Mouse (Mus musculus): ENCODE data around the gene Pcbd1. TPM values are rescaled to one million over a fixed set of nuclear protein-coding genes. Genes with fewer than 3 reads are reported as not detected.

Gene Pcbd1
- total and polyA plus RNA-seq, 2 experiments from 2014 or later = 54.1 to 56.1 TPM

DNA sequence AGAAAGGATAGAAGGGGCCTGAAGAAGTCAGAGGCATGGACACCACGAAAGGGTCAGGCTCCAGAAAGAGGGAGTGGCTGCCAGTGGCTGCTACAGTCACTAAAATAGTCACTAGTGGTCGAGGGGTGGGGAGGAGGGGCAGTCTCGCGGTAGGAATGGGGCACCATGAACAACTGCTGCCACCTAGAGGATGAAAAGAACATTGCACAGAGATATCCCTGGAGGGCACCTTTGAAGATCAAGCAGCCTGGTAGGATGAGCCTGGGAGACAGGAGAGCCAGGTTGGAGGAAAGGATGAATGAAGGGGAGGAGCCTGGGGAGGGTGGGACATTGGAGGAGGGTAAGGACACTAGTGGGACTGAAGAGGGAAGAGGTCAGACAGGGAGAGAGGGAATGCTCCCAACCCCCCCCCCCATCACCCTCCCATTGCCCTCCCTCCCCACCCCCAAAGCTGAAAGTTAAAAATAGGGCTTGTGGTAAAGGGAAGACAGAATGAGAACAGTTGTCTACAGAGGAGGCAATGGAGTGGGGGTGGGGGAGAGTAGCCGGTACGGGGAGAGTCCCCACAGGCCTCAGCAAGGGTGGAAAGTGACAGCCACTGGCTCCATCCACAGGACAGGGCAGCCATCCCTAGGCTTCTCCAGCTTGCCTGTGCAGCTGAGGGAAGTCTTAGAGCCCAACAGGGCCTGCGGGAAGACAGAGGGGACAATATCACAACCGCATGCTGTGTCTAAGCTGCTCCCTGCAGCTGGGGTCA lies 20.5 kb upstream of the Pcbd1 start:
- Histone ChIP-seq H3K4me3 (ENCODE audit: low read depth, low read length) (no peak overlapping the region), H3K9me3 (replicated peaks; ENCODE audit: control insufficient read depth, low read length) (no peaks in the 10 kb centered on the region), H3K4me2 (ENCODE audit: low read depth, low read length) (peak overlapping the region; percentile 19), H3K36me3 (replicated peaks; ENCODE audit: control insufficient read depth, insufficient read depth, low read length) (no peaks in the 10 kb centered on the region), H3K4me1 (ENCODE audit: control insufficient read depth, insufficient read depth) (peaks cover 19% of the 10 kb centered on the region), H3K9ac (replicated peaks; ENCODE audit: low read depth, low read length) (no peak overlapping the region), H3K27ac (ENCODE audit: low read depth) (peak overlapping the region; percentile 59), H3K27me3 (ENCODE audit: control insufficient read depth, insufficient read depth, low read length) (no peaks in the 10 kb centered on the region)
- 8% methylated on average over 8 of the region's 8 CpGs for WGBS
- DNase-seq (ENCODE audit: low spot score) = peak; percentile 78
- ATAC-seq (ENCODE audit: insufficient read depth, low read depth) = peak; percentile 83
- TF ChIP-seq CTCF (IDR thresholded peaks at IDR 0.05; ENCODE audit: low read depth) (peak; percentile 92), EP300 (IDR thresholded peaks at IDR 0.05; ENCODE audit: low read depth) (no peak; the same call in 1 of the 2 replicates)

DNA sequence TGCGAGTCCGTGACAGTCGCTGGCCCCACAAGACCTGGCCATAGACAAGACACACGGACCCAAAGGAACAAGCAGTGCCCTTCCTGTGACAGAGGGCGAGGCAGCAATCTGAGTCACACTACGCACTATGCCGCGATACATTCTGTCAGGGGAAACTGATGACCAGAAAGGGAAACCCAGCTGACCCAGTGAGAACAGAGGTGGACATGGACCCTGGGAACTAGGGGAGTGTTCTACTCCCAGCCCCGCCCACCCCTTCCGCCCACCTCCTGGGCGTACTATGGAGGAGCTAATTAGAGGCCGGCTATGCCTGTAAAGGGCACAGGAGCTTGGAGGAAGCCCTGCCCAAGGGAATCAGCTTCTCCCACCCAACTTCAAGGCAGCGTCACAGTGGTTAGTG lies 19.9 kb upstream of the Pcbd1 start:
- Histone ChIP-seq H3K27ac (ENCODE audit: low read depth) (peak overlapping the region; percentile 59), H3K4me1 (ENCODE audit: control insufficient read depth, insufficient read depth) (peaks cover 19% of the 10 kb centered on the region), H3K9me3 (replicated peaks; ENCODE audit: control insufficient read depth, low read length) (no peaks in the 10 kb centered on the region), H3K4me3 (ENCODE audit: low read depth, low read length) (no peak overlapping the region), H3K36me3 (replicated peaks; ENCODE audit: control insufficient read depth, insufficient read depth, low read length) (no peaks in the 10 kb centered on the region), H3K4me2 (ENCODE audit: low read depth, low read length) (peak overlapping the region; percentile 19), H3K27me3 (ENCODE audit: control insufficient read depth, insufficient read depth, low read length) (no peaks in the 10 kb centered on the region), H3K9ac (replicated peaks; ENCODE audit: low read depth, low read length) (no peak overlapping the region)
- peak; percentile 23 for ATAC-seq (ENCODE audit: insufficient read depth, low read depth)
- TF ChIP-seq CTCF (IDR thresholded peaks at IDR 0.05; ENCODE audit: low read depth) (no peak), EP300 (IDR thresholded peaks at IDR 0.05; ENCODE audit: low read depth) (no peak)
- DNase-seq (ENCODE audit: low spot score) = no peak
- WGBS = 14% methylated on average over 13 of the region's 13 CpGs

DNA sequence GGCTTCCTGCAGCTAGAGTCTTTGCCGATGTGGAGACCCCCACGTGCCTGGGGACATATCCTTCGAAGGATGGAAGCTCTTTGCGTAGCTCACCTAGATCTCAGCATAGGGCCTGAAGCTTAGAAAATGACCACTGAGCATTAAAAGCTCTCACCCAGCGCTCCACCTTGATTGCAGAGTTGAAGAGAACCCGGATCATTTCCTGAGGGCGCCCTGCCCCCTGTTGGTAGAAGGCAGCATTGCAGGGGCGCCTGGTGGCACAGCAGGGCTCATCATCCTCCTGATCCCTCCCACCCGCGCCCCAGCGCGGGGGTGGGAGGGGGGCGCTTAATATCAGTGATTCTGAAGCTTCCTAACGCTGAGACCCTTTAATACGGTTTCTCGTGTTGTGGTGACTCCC lies 16.8 kb upstream of the Pcbd1 start:
- WGBS = 10% methylated on average over 16 of the region's 16 CpGs
- H3K27me3 ChIP-seq (ENCODE audit: control insufficient read depth, insufficient read depth, low read length) = no peaks in the 10 kb centered on the region
- H3K9ac ChIP-seq (replicated peaks; ENCODE audit: low read depth, low read length) = no peak overlapping the region
- 0 out of 2 replicates have a peak, but pooled peaks cover 6% of the 10 kb centered on the region for H3K4me1 ChIP-seq (ENCODE audit: control insufficient read depth, insufficient read depth)
- no peak overlapping the region for H3K4me3 ChIP-seq (ENCODE audit: low read depth, low read length)
- DNase-seq (ENCODE audit: low spot score) (no peak), ATAC-seq (ENCODE audit: insufficient read depth, low read depth) (no peak)
- H3K9me3 ChIP-seq (replicated peaks; ENCODE audit: control insufficient read depth, low read length) = no peaks in the 10 kb centered on the region
- H3K4me2 ChIP-seq (ENCODE audit: low read depth, low read length) = no peak overlapping the region
- TF ChIP-seq CTCF (IDR thresholded peaks at IDR 0.05; ENCODE audit: low read depth) (peak; percentile 86), EP300 (IDR thresholded peaks at IDR 0.05; ENCODE audit: low read depth) (no peak)
- H3K27ac ChIP-seq (ENCODE audit: low read depth) = no peak overlapping the region
- H3K36me3 ChIP-seq (replicated peaks; ENCODE audit: control insufficient read depth, insufficient read depth, low read length) = no peaks in the 10 kb centered on the region

DNA sequence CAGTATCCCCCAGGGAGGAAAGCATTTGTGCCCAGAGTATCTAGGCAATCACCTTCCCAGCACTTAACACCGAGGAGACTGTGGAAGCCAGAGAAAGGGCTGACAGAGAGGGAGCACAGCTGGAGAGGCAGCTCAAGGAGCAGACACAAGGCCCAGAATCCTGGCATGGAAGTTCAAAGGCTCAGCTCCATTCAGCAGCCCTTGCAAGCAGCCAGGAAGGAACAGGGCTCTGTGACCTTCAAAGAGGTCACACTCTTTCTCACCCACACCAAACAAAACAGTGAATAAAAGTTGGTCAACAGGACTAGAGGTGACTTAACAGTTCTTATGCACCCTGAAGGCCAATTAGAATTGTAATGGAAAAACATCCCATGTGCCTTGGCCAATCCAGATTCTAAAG lies 14.5 kb upstream of the Pcbd1 start:
- Histone ChIP-seq H3K27ac (ENCODE audit: low read depth) (no peak overlapping the region), H3K4me3 (ENCODE audit: low read depth, low read length) (no peak overlapping the region), H3K9ac (replicated peaks; ENCODE audit: low read depth, low read length) (no peak overlapping the region), H3K4me2 (ENCODE audit: low read depth, low read length) (no peak overlapping the region), H3K36me3 (replicated peaks; ENCODE audit: control insufficient read depth, insufficient read depth, low read length) (no peaks in the 10 kb centered on the region), H3K27me3 (ENCODE audit: control insufficient read depth, insufficient read depth, low read length) (no peaks in the 10 kb centered on the region), H3K4me1 (ENCODE audit: control insufficient read depth, insufficient read depth) (no peaks in the 10 kb centered on the region), H3K9me3 (replicated peaks; ENCODE audit: control insufficient read depth, low read length) (no peaks in the 10 kb centered on the region)
- DNase-seq (ENCODE audit: low spot score) = no peak
- ATAC-seq (ENCODE audit: insufficient read depth, low read depth) = no peak
- WGBS = 8% methylated on average over 1 of the region's 1 CpGs
- TF ChIP-seq EP300 (IDR thresholded peaks at IDR 0.05; ENCODE audit: low read depth) = no peak
- TF ChIP-seq CTCF (IDR thresholded peaks at IDR 0.05; ENCODE audit: low read depth) = no peak

DNA sequence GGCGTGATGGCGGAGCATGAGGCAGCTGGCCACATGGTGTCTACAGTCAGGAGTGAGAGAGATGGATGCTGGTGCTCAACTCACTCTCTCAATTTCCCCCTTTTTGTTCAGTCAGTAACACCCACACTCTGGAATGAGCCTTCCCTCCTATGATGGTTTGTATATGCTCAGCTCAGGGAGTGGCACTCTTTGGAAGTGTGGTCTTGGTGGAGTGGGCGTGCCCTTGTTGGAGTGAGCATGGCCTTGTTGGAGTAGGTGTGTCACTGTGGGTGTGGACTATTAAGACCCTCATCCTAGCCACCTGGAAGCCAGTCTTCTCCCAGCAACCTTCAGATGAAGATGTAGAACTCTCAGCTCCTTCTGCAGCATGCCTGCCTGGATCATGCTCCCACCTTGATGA lies 13.5 kb upstream of the Pcbd1 start:
- no peak overlapping the region for H3K4me3 ChIP-seq (ENCODE audit: low read depth, low read length)
- no peak overlapping the region for H3K4me2 ChIP-seq (ENCODE audit: low read depth, low read length)
- ATAC-seq (ENCODE audit: insufficient read depth, low read depth) (no peak), DNase-seq (ENCODE audit: low spot score) (no peak)
- WGBS = 87% methylated on average over 3 of the region's 3 CpGs
- no peak for TF ChIP-seq EP300 (IDR thresholded peaks at IDR 0.05; ENCODE audit: low read depth)
- no peak for TF ChIP-seq CTCF (IDR thresholded peaks at IDR 0.05; ENCODE audit: low read depth)
- peaks cover 3% of the 10 kb centered on the region for H3K4me1 ChIP-seq (ENCODE audit: control insufficient read depth, insufficient read depth)
- H3K27me3 ChIP-seq (ENCODE audit: control insufficient read depth, insufficient read depth, low read length) = no peaks in the 10 kb centered on the region
- H3K9ac ChIP-seq (replicated peaks; ENCODE audit: low read depth, low read length) = no peak overlapping the region
- H3K36me3 ChIP-seq (replicated peaks; ENCODE audit: control insufficient read depth, insufficient read depth, low read length) = no peaks in the 10 kb centered on the region
- H3K9me3 ChIP-seq (replicated peaks; ENCODE audit: control insufficient read depth, low read length) = no peaks in the 10 kb centered on the region
- no peak overlapping the region for H3K27ac ChIP-seq (ENCODE audit: low read depth)
